Comparison of ENCODE assay signal across 10 mouse cellular contexts in the genomic region with DNA sequence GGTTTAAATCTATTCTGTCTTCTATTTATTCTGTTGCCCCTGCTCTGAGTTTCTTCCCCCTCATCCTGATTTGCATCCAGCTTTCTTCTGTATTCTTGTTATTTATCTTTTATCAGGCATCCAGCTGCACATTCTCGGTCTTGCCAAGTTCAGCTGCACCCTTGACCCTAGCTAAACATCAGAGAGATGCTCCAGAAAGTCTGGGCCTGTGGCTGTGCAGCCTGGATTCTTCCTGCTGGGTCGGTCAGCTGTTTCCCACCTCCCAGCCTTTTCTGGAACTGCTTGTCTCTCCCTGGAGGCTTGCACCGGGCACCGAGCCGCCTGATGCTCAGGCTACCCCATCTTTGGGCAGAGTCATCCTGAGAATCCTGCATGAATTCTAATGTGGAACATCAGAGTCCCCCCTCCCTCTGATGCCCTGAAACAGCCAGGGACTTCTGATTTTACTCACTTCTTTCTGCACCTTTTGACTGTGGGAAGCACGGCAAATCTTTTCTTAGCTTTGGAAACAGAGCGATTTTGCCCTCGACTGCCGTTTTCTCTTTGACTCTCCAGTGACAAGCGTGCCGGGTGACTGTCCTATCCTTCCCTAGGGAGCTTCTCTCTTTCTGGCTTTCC. TPM values are rescaled to one million over a fixed set of nuclear protein-coding genes. Genes with fewer than 3 reads are reported as not detected.
DNase-seq lines count a peak whose midpoint lies in the region; ATAC-seq and TF ChIP-seq lines count a peak whose summit lies in the region.
"Had no signal": no experiment of that assay in that cellular context is flagged by ENCODE, and none has a peak within 500 bp of the region (broad histone marks: within the 10 kb centered on the region; RNA-seq: fewer than 3 reads in every experiment).

No protein-coding gene starts in this region.

- peak overlapping the region; percentile 47; the same call in 1 of the 2 replicates for H3K27ac ChIP-seq in left cerebral cortex, adult 2 months
- H3K27ac ChIP-seq: embryonic facial prominence, embryonic 13.5 days had no signal

- ATAC-seq in megakaryocyte progenitor cell, adult 5-6 weeks (replicated peaks; ENCODE audit: poor library complexity) = no peak
- ATAC-seq: Patski had no signal

- intact Hi-C loops in left cerebral cortex, adult 2 months (cut with DNase I) = no loop called here
- intact Hi-C loops in heart, postnatal 14 days (cut with DNase I) = no loop called here

- TF ChIP-seq CTCF in left cerebral cortex, adult 2 months (IDR thresholded peaks at IDR 0.05) = no peak

- no peak overlapping the region for H3K4me3 ChIP-seq in left cerebral cortex, adult 2 months
- H3K4me3 ChIP-seq: embryonic facial prominence, embryonic 13.5 days had no signal

- peak; percentile 47 for DNase-seq in adrenal gland, postnatal 14 days
- DNase-seq in adrenal gland, postnatal 4 days (ENCODE audit: low spot score in 2 of 2) = no peak
- no peak for DNase-seq in left cerebral cortex, adult 2 months (ENCODE audit: extremely low spot score in 1 of 2, low spot score in 2 of 2)
- DNase-seq in left cerebral cortex, adult 9 months (ENCODE audit: low spot score in 2 of 2) = no peak
- peak; percentile 24 to 37 for DNase-seq in heart, postnatal 14 days
- peak; percentile 66 for DNase-seq in lung, postnatal 36 days
- no peak for DNase-seq in cerebellum, postnatal 10 days

RNA-seq across cellular contexts. Expression of a gene that starts 30.5 kb away (rescaled TPM):
- total RNA-seq in adrenal gland, postnatal 14 days (2021) = 21.3 and 24.2 TPM in 2 replicates
- total RNA-seq in adrenal gland, postnatal 4 days (2021) = 10 to 100 TPM; 25.7 to 29.2 TPM
- total RNA-seq in left cerebral cortex, adult 2 months (2021) = 10 to 100 TPM; 23.9 to 27.0 TPM
- 1 to 10 TPM; 4.0 to 5.0 TPM for total RNA-seq in heart, postnatal 14 days (2021)
- total RNA-seq in megakaryocyte progenitor cell, adult 5-6 weeks (2015) = 23.8 and 25.6 TPM in 2 replicates
- 22.0 and 26.9 TPM in 2 replicates for total RNA-seq in megakaryocyte progenitor cell, adult 5-6 weeks (2017)

Comparison
In these comparisons a context has a peak if more than half of its experiments do, and no peak if none do; other contexts are left out.
1. DNase-seq: peak in adrenal gland, postnatal 14 days (single experiment), heart, postnatal 14 days (2 of 2) and lung, postnatal 36 days (single experiment); none in adrenal gland, postnatal 4 days (0 of 2), left cerebral cortex, adult 2 months (0 of 2), left cerebral cortex, adult 9 months (0 of 2) and cerebellum, postnatal 10 days (0 of 2).